Mouse (Mus musculus): ENCODE measurements around the gene Caly. TPM values are rescaled to one million over a fixed set of nuclear protein-coding genes. Genes with fewer than 3 reads are reported as not detected.

The Caly gene
- total and polyA plus RNA-seq, 2 experiments from 2014 or later, result 422 to 486 TPM

DNA sequence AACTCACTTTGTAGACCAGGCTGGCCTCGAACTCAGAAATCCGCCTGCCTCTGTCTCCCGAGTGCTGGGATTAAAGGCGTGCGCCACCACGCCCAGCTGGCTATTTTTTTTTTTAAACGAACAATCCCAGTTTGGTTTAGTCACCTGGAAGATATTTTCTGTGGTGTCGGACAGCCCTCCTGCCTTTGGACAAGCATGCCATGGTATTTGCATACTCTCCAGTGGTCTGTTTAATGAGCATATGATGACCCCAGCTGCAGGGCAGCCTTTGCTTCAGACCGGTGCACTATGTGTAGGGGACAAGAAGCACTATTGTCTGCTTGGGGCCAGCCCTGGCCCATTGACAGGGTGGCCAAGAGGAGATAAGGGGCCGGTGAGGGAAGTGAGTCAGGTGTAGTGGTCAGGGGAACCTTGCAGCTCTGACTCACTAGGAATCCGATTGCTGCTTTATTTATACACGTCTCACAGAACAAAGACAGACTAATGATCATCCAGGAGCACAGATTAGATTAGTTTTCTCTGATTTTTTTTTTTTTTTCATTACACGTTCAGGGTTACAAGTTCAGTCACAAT, 39.1 kb upstream of the Caly start:
- 69% methylated on average over 12 of the region's 13 CpGs for WGBS
- H3K4me3 ChIP-seq (ENCODE audit: low read length), result no peak overlapping the region
- no peaks in the 10 kb centered on the region for H3K36me3 ChIP-seq (ENCODE audit: insufficient read depth, low read length)
- H3K9ac ChIP-seq (replicated peaks; ENCODE audit: low read length), result no peak overlapping the region
- H3K4me1 ChIP-seq (ENCODE audit: insufficient read depth, low read length), result peaks cover 4% of the 10 kb centered on the region; the same call in 1 of the 2 replicates
- TF ChIP-seq CTCF (IDR thresholded peaks at IDR 0.05; ENCODE audit: low read depth), result no peak
- H3K27ac ChIP-seq, result no peak overlapping the region
- H3K27me3 ChIP-seq (ENCODE audit: insufficient read depth, low read length), result no peaks in the 10 kb centered on the region
- ATAC-seq (no peak), DNase-seq (ENCODE audit: low spot score) (no peak)
- no peak overlapping the region for H3K4me2 ChIP-seq (ENCODE audit: low read depth, low read length)
- no peaks in the 10 kb centered on the region for H3K9me3 ChIP-seq (ENCODE audit: low read length)

DNA sequence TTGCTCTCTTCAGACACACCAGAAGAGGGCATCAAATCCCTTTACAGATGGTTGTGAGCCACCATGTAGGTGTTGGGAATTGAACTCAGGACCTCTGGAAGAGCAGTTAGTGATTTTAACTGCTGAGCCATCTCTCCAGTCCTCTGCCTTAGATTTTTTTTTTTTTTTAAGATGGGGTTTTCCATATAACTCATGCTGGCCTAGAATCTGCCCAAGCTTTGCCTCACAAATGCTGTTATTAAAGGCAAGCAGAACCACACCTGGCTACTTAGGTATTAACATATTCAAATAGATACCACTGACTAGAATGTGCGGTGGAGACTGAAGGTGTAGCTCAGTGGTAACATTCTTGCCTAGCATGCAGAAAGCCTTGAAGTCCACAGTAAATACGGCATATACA, 38.1 kb upstream of the Caly start:
- no peak for ATAC-seq
- WGBS, result 84% methylated on average over 2 of the region's 2 CpGs
- H3K9me3 ChIP-seq (ENCODE audit: low read length), result no peaks in the 10 kb centered on the region
- DNase-seq (ENCODE audit: low spot score), result no peak
- H3K4me3 ChIP-seq (ENCODE audit: low read length), result no peak overlapping the region
- peaks cover 4% of the 10 kb centered on the region; the same call in 1 of the 2 replicates for H3K4me1 ChIP-seq (ENCODE audit: insufficient read depth, low read length)
- H3K27ac ChIP-seq, result no peak overlapping the region
- no peak overlapping the region for H3K9ac ChIP-seq (replicated peaks; ENCODE audit: low read length)
- TF ChIP-seq CTCF (IDR thresholded peaks at IDR 0.05; ENCODE audit: low read depth), result no peak
- H3K36me3 ChIP-seq (ENCODE audit: insufficient read depth, low read length), result no peaks in the 10 kb centered on the region
- H3K27me3 ChIP-seq (ENCODE audit: insufficient read depth, low read length), result no peaks in the 10 kb centered on the region
- no peak overlapping the region for H3K4me2 ChIP-seq (ENCODE audit: low read depth, low read length)

DNA sequence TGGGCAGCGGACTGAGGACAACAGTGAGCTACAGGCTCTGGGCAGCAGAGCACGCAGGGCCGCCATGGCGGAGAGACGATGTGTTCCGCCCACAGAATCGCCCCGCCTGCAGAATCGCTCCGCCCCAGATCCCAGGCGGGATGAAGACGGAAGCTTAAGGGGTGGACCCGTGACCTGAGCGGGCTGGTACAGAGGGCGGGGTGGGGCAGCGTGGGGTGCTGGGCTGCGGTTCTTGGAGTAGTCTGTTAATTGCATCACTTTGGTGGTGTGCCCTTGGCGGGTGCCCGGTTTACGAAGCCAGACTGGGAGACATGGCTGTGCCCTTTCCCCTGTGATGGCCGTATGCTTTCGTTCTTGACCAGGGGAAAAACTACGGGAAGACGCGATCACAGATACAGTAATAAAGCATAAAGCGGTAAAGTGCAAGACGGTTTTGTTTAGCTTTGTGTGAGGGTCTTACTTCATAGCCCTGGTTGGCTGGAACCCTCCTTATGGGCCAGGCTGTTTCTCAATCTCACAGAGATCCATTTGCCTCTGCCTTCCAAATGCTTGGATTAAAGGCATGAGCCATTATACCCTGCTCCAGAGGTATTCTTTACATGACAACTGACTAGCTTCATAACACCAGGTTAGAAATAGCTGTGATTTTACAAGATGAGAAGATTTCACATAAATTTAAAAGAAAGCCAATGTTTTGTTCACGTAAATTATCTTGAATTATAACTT, 34.1 kb upstream of the Caly start, which contains the start of gene Echs1:
Echs1 (minus strand) TSS at position 148 of the 726 bp plus-strand sequence.
- H3K4me2 ChIP-seq (ENCODE audit: low read depth, low read length), result peak within 1 kb of the TSS; percentile 69
- no peaks in the 10 kb centered on the region for H3K27me3 ChIP-seq (ENCODE audit: insufficient read depth, low read length)
- no peaks in the 10 kb centered on the region for H3K9me3 ChIP-seq (ENCODE audit: low read length)
- TF ChIP-seq CTCF (IDR thresholded peaks at IDR 0.05; ENCODE audit: low read depth), result no peak
- peak within 1 kb of the TSS; percentile 71 for H3K4me3 ChIP-seq (ENCODE audit: low read length)
- DNase-seq (ENCODE audit: low spot score) (peak; percentile 90), ATAC-seq (peak; percentile 97)
- H3K36me3 ChIP-seq (ENCODE audit: insufficient read depth, low read length), result no peaks in the 10 kb centered on the region; the same call in 1 of the 2 replicates
- peaks cover 4% of the 10 kb centered on the region; the same call in 1 of the 2 replicates for H3K4me1 ChIP-seq (ENCODE audit: insufficient read depth, low read length)
- peak within 1 kb of the TSS; percentile 81 for H3K9ac ChIP-seq (replicated peaks; ENCODE audit: low read length)
- peak within 1 kb of the TSS; percentile 86 for H3K27ac ChIP-seq
- WGBS, result 4% methylated on average over 28 of the region's 28 CpGs

DNA sequence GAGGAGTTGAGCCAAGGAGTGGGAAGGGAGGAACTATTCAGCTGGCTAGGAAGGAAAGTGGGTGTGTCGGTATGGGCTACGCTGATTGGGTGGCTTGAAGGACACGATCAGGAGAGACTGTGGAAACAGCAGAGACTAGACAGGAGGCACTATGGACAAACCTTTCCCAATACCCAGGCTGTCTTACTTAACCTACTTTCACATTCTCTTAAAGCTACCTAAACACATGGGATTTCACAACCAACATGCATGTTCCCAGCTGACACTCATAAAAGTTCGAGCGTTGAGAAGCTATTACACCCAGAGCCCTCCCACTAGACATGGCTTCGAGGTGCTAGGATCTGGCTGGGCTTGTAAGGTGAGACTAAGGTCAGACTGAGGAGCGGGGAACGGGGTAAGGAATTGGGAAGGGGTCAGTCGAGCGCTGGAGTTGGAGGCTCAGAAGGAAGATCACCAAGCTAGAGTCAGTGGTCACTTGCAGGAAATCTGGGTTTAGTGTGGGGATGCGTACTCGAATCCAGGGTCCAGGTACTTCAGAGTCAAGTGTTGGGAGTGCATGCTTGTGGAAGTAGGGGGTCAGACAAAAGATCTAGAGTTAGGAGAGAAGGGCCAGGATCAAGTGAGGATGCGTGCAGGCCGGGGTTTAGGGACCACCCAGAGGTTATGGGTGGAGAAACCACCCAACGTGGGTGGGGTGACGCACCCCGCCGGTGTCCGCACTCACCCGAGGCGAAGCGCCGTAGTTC, 33.4 kb upstream of the Caly start, which contains the start of gene Paox:
Paox (plus strand) TSS at position 217 of the 746 bp plus-strand sequence.
- H3K36me3 ChIP-seq (ENCODE audit: insufficient read depth, low read length), result peaks cover 5% of the 10 kb centered on the region
- H3K4me2 ChIP-seq (ENCODE audit: low read depth, low read length), result peak within 1 kb of the TSS; percentile 69
- DNase-seq (ENCODE audit: low spot score), result peak; percentile 68
- peaks cover 4% of the 10 kb centered on the region; the same call in 1 of the 2 replicates for H3K4me1 ChIP-seq (ENCODE audit: insufficient read depth, low read length)
- no peaks in the 10 kb centered on the region for H3K27me3 ChIP-seq (ENCODE audit: insufficient read depth, low read length)
- WGBS, result 3% methylated on average over 23 of the region's 23 CpGs
- H3K27ac ChIP-seq, result peak within 1 kb of the TSS; percentile 86
- no peaks in the 10 kb centered on the region for H3K9me3 ChIP-seq (ENCODE audit: low read length)
- H3K4me3 ChIP-seq (ENCODE audit: low read length), result peak within 1 kb of the TSS; percentile 71
- peak; percentile 70 for ATAC-seq
- H3K9ac ChIP-seq (replicated peaks; ENCODE audit: low read length), result peak within 1 kb of the TSS; percentile 81
- no peak for TF ChIP-seq CTCF (IDR thresholded peaks at IDR 0.05; ENCODE audit: low read depth)

DNA sequence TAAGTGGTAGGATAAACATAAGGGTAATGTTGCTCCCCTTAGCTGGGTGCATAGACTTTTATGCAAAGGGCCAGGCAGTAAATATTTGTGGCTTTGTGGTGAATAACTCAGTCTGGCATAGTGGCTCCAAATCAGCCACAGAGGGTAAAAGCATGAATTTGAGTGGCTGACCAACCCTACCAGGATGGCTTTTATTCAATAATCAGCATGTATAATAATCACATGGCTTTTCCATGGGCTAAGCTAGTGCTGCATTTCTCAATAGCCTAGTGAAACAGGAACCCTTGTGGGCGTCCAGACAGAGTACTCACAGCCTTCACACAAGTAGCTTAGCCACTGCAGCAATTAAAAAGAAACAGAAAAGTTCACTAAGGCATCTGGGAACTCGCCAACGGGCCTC, 29.6 kb upstream of the Caly start:
- peaks cover 25% of the 10 kb centered on the region for H3K36me3 ChIP-seq (ENCODE audit: insufficient read depth, low read length)

DNA sequence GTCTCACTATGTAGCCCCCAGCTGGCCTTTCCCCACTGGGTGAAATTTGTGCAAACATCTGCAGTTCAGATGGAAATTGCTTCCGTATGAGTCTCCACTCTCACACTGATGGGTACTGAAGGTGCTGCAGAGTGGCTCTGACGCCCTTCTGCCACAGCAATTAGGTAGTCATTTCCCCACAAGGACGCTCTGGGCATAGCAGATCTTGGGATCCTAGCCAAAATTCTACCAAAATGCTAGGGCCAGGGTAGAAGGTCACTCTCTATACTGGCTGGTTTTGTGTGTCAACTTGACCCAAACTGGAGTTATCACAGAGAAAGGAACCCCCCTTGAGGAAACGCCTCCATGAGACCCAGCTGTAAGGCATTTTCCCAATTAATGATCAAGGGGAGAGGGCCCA, 21.7 kb upstream of the Caly start:
- DNase-seq (ENCODE audit: low spot score) (no peak), ATAC-seq (no peak)
- Histone ChIP-seq H3K36me3 (ENCODE audit: insufficient read depth, low read length) (peaks cover 4% of the 10 kb centered on the region; the same call in 1 of the 2 replicates), H3K27ac (no peak overlapping the region), H3K4me1 (ENCODE audit: insufficient read depth, low read length) (peaks cover 8% of the 10 kb centered on the region), H3K9ac (replicated peaks; ENCODE audit: low read length) (no peak overlapping the region), H3K9me3 (ENCODE audit: low read length) (no peaks in the 10 kb centered on the region), H3K27me3 (ENCODE audit: insufficient read depth, low read length) (no peaks in the 10 kb centered on the region), H3K4me3 (ENCODE audit: low read length) (no peak overlapping the region), H3K4me2 (ENCODE audit: low read depth, low read length) (no peak overlapping the region)
- TF ChIP-seq CTCF (IDR thresholded peaks at IDR 0.05; ENCODE audit: low read depth), result no peak
- WGBS, result 84% methylated on average over 4 of the region's 4 CpGs

More for the DNA sequence above, 29.6 kb upstream of the Caly start:
- Histone ChIP-seq H3K4me2 (ENCODE audit: low read depth, low read length) (no peak overlapping the region), H3K27ac (no peak overlapping the region), H3K27me3 (ENCODE audit: insufficient read depth, low read length) (no peaks in the 10 kb centered on the region), H3K4me3 (ENCODE audit: low read length) (no peak overlapping the region), H3K9me3 (ENCODE audit: low read length) (no peaks in the 10 kb centered on the region), H3K9ac (replicated peaks; ENCODE audit: low read length) (no peak overlapping the region), H3K4me1 (ENCODE audit: insufficient read depth, low read length) (peaks cover 1% of the 10 kb centered on the region; the same call in 1 of the 2 replicates)
- no peak for TF ChIP-seq CTCF (IDR thresholded peaks at IDR 0.05; ENCODE audit: low read depth)
- no peak for DNase-seq (ENCODE audit: low spot score)
- WGBS, result 46% methylated on average over 3 of the region's 3 CpGs
- no peak for ATAC-seq

Measured in hindbrain, postnatal 0 days (tissue).